Mouse (Mus musculus): ENCODE measurements around the gene Psmb3. TPM values are rescaled to one million over a fixed set of nuclear protein-coding genes. Genes with fewer than 3 reads are reported as not detected.
"Not testable (repeated sequence)": the region's sequence is repeated elsewhere in the genome, so short reads cannot be mapped to it uniquely, and the experiment has no call there.

Gene Psmb3
- 430 and 457 TPM in 2 replicates for polyA plus RNA-seq (2015; fragmentation: Nextera tagmentation; extraction: Ambion mirVana)

GRCm38 (mm10) chr11:97703039-97703826, at the start of gene Psmb3:
Gene Psmb3 (plus strand): TSS chr11:97703399.
- H3K36me3 ChIP-seq (ENCODE audit: control insufficient read depth, insufficient read depth, low read length): peaks cover 12% of the 10 kb centered on the region
- peaks cover 25% of the 10 kb centered on the region for H3K4me1 ChIP-seq (replicated peaks; ENCODE audit: control insufficient read depth, insufficient read depth, low read length)
- under 1% methylated on average over 35 of the region's 35 CpGs for WGBS
- no peaks in the 10 kb centered on the region for H3K27me3 ChIP-seq (ENCODE audit: control insufficient read depth, insufficient read depth, low read depth, low read length)
- ATAC-seq (ENCODE audit: low read depth): peak; percentile 85
- peak within 1 kb of the TSS; percentile 95 for H3K9ac ChIP-seq (ENCODE audit: low read length)
- H3K27ac ChIP-seq (ENCODE audit: low read length): peak within 1 kb of the TSS; percentile 94
- peak within 1 kb of the TSS; percentile 95 for H3K4me3 ChIP-seq (ENCODE audit: low read length)
- H3K9me3 ChIP-seq (ENCODE audit: control insufficient read depth, low read length): no peaks in the 10 kb centered on the region
- peak within 1 kb of the TSS; percentile 90 for H3K4me2 ChIP-seq (ENCODE audit: low read depth, low read length)

GRCm38 (mm10) chr11:97654210-97654609, 49.0 kb upstream of the Psmb3 start:
- H3K27me3 ChIP-seq (ENCODE audit: control insufficient read depth, insufficient read depth, low read depth, low read length): no peaks in the 10 kb centered on the region

GRCm38 (mm10) chr11:97656269-97656971, 46.8 kb upstream of the Psmb3 start:
- H3K4me3 ChIP-seq (ENCODE audit: low read length): no peak overlapping the region
- H3K27ac ChIP-seq (ENCODE audit: low read length): no peak overlapping the region
- peaks cover 3% of the 10 kb centered on the region; the same call in 1 of the 2 replicates for H3K27me3 ChIP-seq (ENCODE audit: control insufficient read depth, insufficient read depth, low read depth, low read length)
- no peaks in the 10 kb centered on the region for H3K36me3 ChIP-seq (ENCODE audit: control insufficient read depth, insufficient read depth, low read length)
- H3K9me3 ChIP-seq (ENCODE audit: control insufficient read depth, low read length): no peaks in the 10 kb centered on the region
- peaks cover 20% of the 10 kb centered on the region for H3K4me1 ChIP-seq (replicated peaks; ENCODE audit: control insufficient read depth, insufficient read depth, low read length)
- 78% methylated on average over 14 of the region's 14 CpGs for WGBS
- H3K4me2 ChIP-seq (ENCODE audit: low read depth, low read length): no peak overlapping the region
- ATAC-seq (ENCODE audit: low read depth): no peak
- no peak overlapping the region for H3K9ac ChIP-seq (ENCODE audit: low read length)

More at GRCm38 (mm10) chr11:97654210-97654609, 49.0 kb upstream of the Psmb3 start:
- no peak overlapping the region for H3K4me3 ChIP-seq (ENCODE audit: low read length)
- H3K4me2 ChIP-seq (ENCODE audit: low read depth, low read length): no peak overlapping the region
- peaks cover 7% of the 10 kb centered on the region; the same call in 1 of the 2 replicates for H3K4me1 ChIP-seq (replicated peaks; ENCODE audit: control insufficient read depth, insufficient read depth, low read length)
- ATAC-seq (ENCODE audit: low read depth): no peak
- H3K27ac ChIP-seq (ENCODE audit: low read length): no peak overlapping the region
- H3K36me3 ChIP-seq (ENCODE audit: control insufficient read depth, insufficient read depth, low read length): no peaks in the 10 kb centered on the region
- no peaks in the 10 kb centered on the region for H3K9me3 ChIP-seq (ENCODE audit: control insufficient read depth, low read length)
- WGBS: 86% methylated on average over 2 of the region's 2 CpGs
- H3K9ac ChIP-seq (ENCODE audit: low read length): no peak overlapping the region

GRCm38 (mm10) chr11:97657184-97657945, 45.8 kb upstream of the Psmb3 start:
- no peak overlapping the region for H3K4me2 ChIP-seq (ENCODE audit: low read depth, low read length)
- peaks cover 7% of the 10 kb centered on the region for H3K27me3 ChIP-seq (ENCODE audit: control insufficient read depth, insufficient read depth, low read depth, low read length)
- no peaks in the 10 kb centered on the region for H3K36me3 ChIP-seq (ENCODE audit: control insufficient read depth, insufficient read depth, low read length)
- WGBS: 61% methylated on average over 4 of the region's 6 CpGs
- no peaks in the 10 kb centered on the region for H3K9me3 ChIP-seq (ENCODE audit: control insufficient read depth, low read length)
- H3K9ac ChIP-seq (ENCODE audit: low read length): no peak overlapping the region
- ATAC-seq (ENCODE audit: low read depth): no peak
- H3K27ac ChIP-seq (ENCODE audit: low read length): no peak overlapping the region
- peaks cover 30% of the 10 kb centered on the region for H3K4me1 ChIP-seq (replicated peaks; ENCODE audit: control insufficient read depth, insufficient read depth, low read length)
- H3K4me3 ChIP-seq (ENCODE audit: low read length): no peak overlapping the region

- peaks cover 31% of the 10 kb centered on the region for H3K4me1 ChIP-seq (replicated peaks; ENCODE audit: control insufficient read depth, insufficient read depth, low read length)
- WGBS: 89% methylated on average over 6 of the region's 6 CpGs
- H3K27me3 ChIP-seq (ENCODE audit: control insufficient read depth, insufficient read depth, low read depth, low read length); H3K4me2 ChIP-seq (ENCODE audit: low read depth, low read length); H3K4me3 ChIP-seq (ENCODE audit: low read length); H3K36me3 ChIP-seq (ENCODE audit: control insufficient read depth, insufficient read depth, low read length); ATAC-seq (ENCODE audit: low read depth); H3K9me3 ChIP-seq (ENCODE audit: control insufficient read depth, low read length); H3K9ac ChIP-seq (ENCODE audit: low read length); H3K27ac ChIP-seq (ENCODE audit: low read length): not testable (repeated sequence)
Observed at GRCm38 (mm10) chr11:97657967-97658366, 45.2 kb upstream of the Psmb3 start.

GRCm38 (mm10) chr11:97658751-97659266, 44.4 kb upstream of the Psmb3 start:
- Histone ChIP-seq H3K27ac (ENCODE audit: low read length) (no peak overlapping the region), H3K4me2 (ENCODE audit: low read depth, low read length) (peak overlapping the region; percentile 74), H3K4me3 (ENCODE audit: low read length) (peak overlapping the region; percentile 81; the same call in 1 of the 2 replicates), H3K4me1 (replicated peaks; ENCODE audit: control insufficient read depth, insufficient read depth, low read length) (peaks cover 31% of the 10 kb centered on the region), H3K9ac (ENCODE audit: low read length) (peak overlapping the region; percentile 92; the same call in 1 of the 2 replicates), H3K36me3 (ENCODE audit: control insufficient read depth, insufficient read depth, low read length) (no peaks in the 10 kb centered on the region), H3K27me3 (ENCODE audit: control insufficient read depth, insufficient read depth, low read depth, low read length) (peaks cover 7% of the 10 kb centered on the region), H3K9me3 (ENCODE audit: control insufficient read depth, low read length) (no peaks in the 10 kb centered on the region)
- WGBS: 39% methylated on average over 11 of the region's 11 CpGs
- ATAC-seq (ENCODE audit: low read depth): no peak

GRCm38 (mm10) chr11:97659267-97659989, 43.8 kb upstream of the Psmb3 start:
- WGBS: 6% methylated on average over 13 of the region's 13 CpGs

GRCm38 (mm10) chr11:97659990-97660714, 43.0 kb upstream of the Psmb3 start:
- Histone ChIP-seq H3K9ac (ENCODE audit: low read length) (peak overlapping the region; percentile 92), H3K4me2 (ENCODE audit: low read depth, low read length) (peak overlapping the region; percentile 74), H3K9me3 (ENCODE audit: control insufficient read depth, low read length) (no peaks in the 10 kb centered on the region), H3K27me3 (ENCODE audit: control insufficient read depth, insufficient read depth, low read depth, low read length) (peaks cover 7% of the 10 kb centered on the region), H3K27ac (ENCODE audit: low read length) (peak overlapping the region; percentile 98), H3K4me1 (replicated peaks; ENCODE audit: control insufficient read depth, insufficient read depth, low read length) (peaks cover 38% of the 10 kb centered on the region), H3K4me3 (ENCODE audit: low read length) (peak overlapping the region; percentile 81), H3K36me3 (ENCODE audit: control insufficient read depth, insufficient read depth, low read length) (no peaks in the 10 kb centered on the region)
- ATAC-seq (ENCODE audit: low read depth): peak; percentile 81
- WGBS: under 1% methylated on average over 63 of the region's 78 CpGs

More at GRCm38 (mm10) chr11:97659267-97659989, 43.8 kb upstream of the Psmb3 start:
- no peaks in the 10 kb centered on the region for H3K9me3 ChIP-seq (ENCODE audit: control insufficient read depth, low read length)
- ATAC-seq (ENCODE audit: low read depth): no peak
- peak overlapping the region; percentile 81 for H3K4me3 ChIP-seq (ENCODE audit: low read length)
- peak overlapping the region; percentile 74 for H3K4me2 ChIP-seq (ENCODE audit: low read depth, low read length)
- peaks cover 32% of the 10 kb centered on the region for H3K4me1 ChIP-seq (replicated peaks; ENCODE audit: control insufficient read depth, insufficient read depth, low read length)
- peaks cover 7% of the 10 kb centered on the region for H3K27me3 ChIP-seq (ENCODE audit: control insufficient read depth, insufficient read depth, low read depth, low read length)
- peak overlapping the region; percentile 87 for H3K27ac ChIP-seq (ENCODE audit: low read length)
- no peaks in the 10 kb centered on the region for H3K36me3 ChIP-seq (ENCODE audit: control insufficient read depth, insufficient read depth, low read length)
- peak overlapping the region; percentile 92 for H3K9ac ChIP-seq (ENCODE audit: low read length)
